Mouse (Mus musculus): ENCODE data around the gene Psg19. TPM values are rescaled to one million over a fixed set of nuclear protein-coding genes. Genes with fewer than 3 reads are reported as not detected.
"Not testable (repeated sequence)": the region's sequence is repeated elsewhere in the genome, so short reads cannot be mapped to it uniquely, and the experiment has no call there.

Gene Psg19
- polyA plus RNA-seq, 1 experiment = 0.08 TPM

DNA sequence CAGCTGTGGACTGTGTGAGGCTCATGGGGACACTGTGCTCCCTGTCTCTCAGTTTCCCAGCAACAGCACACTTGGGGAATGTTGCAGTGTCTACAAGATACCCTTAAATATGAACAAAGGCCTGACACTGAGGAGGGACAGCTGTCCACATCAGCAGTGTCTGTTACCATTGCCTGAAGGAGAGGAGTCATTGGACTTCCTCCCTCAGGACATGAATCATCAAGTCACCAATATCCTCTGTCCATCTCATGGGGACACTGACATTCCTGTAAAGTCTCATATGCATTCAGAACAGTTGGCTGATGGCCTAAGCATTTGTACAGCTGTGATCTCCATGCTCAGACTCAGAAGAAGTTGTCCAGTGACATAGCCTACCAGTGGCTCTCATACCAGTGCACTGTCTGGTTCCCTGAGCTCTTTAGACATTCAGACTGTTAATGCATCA, 19.0 kb downstream of the Psg19 start:
- TF ChIP-seq CTCF (IDR thresholded peaks at IDR 0.05; ENCODE audit: extremely low read depth, insufficient read length, insufficient replicate concordance, low read depth, low read length) (no peak), POLR2A (IDR thresholded peaks at IDR 0.05; ENCODE audit: low read depth, low read length) (no peak)
- H3K4me3 ChIP-seq (ENCODE audit: low read depth, low read length) = no peak overlapping the region
- no peaks in the 10 kb centered on the region for H3K27me3 ChIP-seq (ENCODE audit: control insufficient read depth, insufficient read depth, low read length)
- H3K4me1 ChIP-seq (ENCODE audit: control insufficient read depth, insufficient read depth, insufficient read length, low read length) = no peaks in the 10 kb centered on the region
- H3K36me3 ChIP-seq (ENCODE audit: control insufficient read depth, insufficient read depth, low read length) = no peaks in the 10 kb centered on the region
- no peak overlapping the region for H3K27ac ChIP-seq (ENCODE audit: insufficient read depth, low read depth, low read length)

DNA sequence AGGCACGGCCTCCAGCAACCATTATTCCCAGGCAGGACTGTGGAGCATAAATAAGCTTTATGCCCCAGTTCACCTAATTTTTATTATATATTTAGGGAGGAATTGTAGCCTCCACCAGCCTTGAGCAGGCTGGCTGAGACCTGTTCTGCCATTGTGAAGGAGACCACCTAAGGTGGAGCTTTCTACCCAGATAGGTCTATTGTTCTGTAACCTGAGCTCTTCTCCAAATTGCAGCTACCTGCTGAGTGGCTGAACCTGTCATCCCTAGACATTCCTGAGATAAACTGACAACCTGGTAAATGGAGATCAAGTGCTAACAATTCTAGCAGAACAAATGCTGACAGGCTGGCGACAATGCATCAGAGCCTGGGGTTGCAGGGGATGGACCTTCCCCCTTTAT, 35.4 kb downstream of the Psg19 start:
- not testable (repeated sequence) for H3K4me3 ChIP-seq (ENCODE audit: low read depth, low read length); H3K27ac ChIP-seq (ENCODE audit: insufficient read depth, low read depth, low read length); H3K4me1 ChIP-seq (ENCODE audit: control insufficient read depth, insufficient read depth, insufficient read length, low read length); H3K36me3 ChIP-seq (ENCODE audit: control insufficient read depth, insufficient read depth, low read length); H3K27me3 ChIP-seq (ENCODE audit: control insufficient read depth, insufficient read depth, low read length)
- WGBS = 82% methylated on average over 1 of the region's 2 CpGs

DNA sequence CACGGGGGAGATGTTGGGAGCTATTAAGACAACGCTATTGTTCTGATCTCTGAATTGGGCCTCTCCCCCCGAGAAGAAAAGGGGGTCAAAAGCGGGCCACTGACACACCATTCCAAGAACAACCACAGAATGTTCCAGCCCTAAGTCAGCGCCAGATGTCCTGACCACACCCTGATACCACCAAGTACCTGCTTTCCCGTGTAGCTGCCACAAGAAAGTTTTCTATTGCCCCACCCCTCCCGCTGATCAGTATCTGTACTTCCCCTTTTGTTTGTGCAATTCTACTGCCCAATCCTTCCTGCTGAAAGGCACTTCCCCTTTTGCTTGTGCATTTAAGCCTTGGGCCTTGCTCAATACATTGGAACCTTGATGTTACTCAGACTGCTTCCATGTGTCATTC, 38.2 kb downstream of the Psg19 start:
- not testable (repeated sequence) for H3K27me3 ChIP-seq (ENCODE audit: control insufficient read depth, insufficient read depth, low read length); H3K4me3 ChIP-seq (ENCODE audit: low read depth, low read length); H3K36me3 ChIP-seq (ENCODE audit: control insufficient read depth, insufficient read depth, low read length); H3K4me1 ChIP-seq (ENCODE audit: control insufficient read depth, insufficient read depth, insufficient read length, low read length); H3K27ac ChIP-seq (ENCODE audit: insufficient read depth, low read depth, low read length)
- WGBS = 72% methylated on average over 7 of the region's 7 CpGs

DNA sequence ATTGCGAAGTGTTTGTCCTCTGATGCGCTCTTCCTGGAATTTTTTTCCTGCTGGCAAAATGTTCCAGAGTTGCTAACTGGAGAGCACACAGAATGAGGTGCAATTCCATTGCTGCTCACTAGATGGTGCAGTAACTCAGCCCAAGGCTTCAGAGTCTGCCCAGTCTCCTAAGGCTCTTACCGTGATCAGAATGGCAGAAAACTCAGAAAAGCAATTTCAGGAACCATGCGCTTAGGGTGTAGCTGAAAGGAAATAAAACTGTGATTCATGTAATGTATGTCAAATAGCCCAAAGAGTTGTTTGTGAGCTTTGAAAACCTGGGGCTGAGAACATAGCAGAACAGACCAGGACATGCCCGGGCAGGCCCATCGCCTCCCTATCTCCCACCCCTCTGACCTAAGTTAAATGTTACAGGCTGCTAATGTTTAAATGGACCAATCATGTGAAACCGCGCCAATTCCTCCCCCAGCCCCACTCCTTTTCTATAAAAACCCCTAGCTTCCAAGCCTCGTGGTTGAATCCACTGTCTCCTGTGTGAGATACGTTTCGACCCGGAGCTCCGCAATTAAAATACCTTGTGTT, 48.3 kb downstream of the Psg19 start:
- H3K4me3 ChIP-seq (ENCODE audit: low read depth, low read length); H3K27me3 ChIP-seq (ENCODE audit: control insufficient read depth, insufficient read depth, low read length); H3K36me3 ChIP-seq (ENCODE audit: control insufficient read depth, insufficient read depth, low read length); H3K4me1 ChIP-seq (ENCODE audit: control insufficient read depth, insufficient read depth, insufficient read length, low read length); H3K27ac ChIP-seq (ENCODE audit: insufficient read depth, low read depth, low read length): not testable (repeated sequence)
- 59% methylated on average over 11 of the region's 13 CpGs for WGBS
- TF ChIP-seq CTCF (IDR thresholded peaks at IDR 0.05; ENCODE audit: extremely low read depth, insufficient read length, insufficient replicate concordance, low read depth, low read length) = peak; percentile 60; the same call in 1 of the 2 replicates

DNA sequence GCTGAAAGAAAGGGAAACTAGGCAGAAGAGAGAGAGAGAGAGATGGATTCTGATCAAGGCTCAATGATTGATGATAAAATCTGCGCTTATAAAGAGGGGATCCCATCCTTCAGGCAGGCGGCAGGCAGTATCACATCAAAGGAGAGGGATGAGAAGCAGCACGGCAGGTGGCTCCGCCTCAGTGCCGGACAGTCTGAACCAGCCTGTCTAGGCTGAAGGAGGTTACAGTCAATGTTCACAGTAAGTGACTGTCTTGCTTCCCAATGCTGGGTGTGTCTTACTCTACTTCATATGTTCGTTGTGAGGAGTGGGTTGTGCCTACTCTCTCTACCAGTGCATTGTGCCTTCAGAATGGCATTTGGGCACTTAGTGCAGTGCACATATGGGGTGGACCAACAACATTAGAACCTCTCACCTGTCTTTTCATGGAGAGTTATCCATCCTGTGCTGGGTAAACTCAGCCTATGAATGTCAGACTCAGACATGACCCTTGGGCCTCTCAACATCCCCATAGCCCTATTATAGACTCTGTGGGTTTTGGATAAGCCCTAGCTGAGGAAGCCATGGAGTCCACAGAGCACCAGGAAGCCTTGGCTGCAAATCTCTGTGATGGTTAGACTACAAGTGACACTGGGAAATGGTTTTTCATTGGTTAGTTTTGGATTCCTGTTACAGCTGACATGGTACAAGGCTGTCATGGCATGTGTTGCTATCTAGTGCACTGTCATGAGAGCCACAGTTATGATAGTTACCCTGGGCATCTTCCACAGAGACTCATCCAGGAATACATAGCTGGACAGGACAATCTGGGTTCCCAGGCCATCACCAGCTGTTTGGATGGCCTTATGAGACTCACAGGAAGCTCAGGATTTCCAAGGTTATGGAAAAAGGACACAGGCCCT, 49.1 kb downstream of the Psg19 start:
- Histone ChIP-seq H3K4me1 (ENCODE audit: control insufficient read depth, insufficient read depth, insufficient read length, low read length) (peaks cover 2% of the 10 kb centered on the region), H3K4me3 (ENCODE audit: low read depth, low read length) (no peak overlapping the region), H3K36me3 (ENCODE audit: control insufficient read depth, insufficient read depth, low read length) (no peaks in the 10 kb centered on the region), H3K27ac (ENCODE audit: insufficient read depth, low read depth, low read length) (no peak overlapping the region), H3K27me3 (ENCODE audit: control insufficient read depth, insufficient read depth, low read length) (no peaks in the 10 kb centered on the region)
- 48% methylated on average over 6 of the region's 6 CpGs for WGBS
- no peak for TF ChIP-seq CTCF (IDR thresholded peaks at IDR 0.05; ENCODE audit: extremely low read depth, insufficient read length, insufficient replicate concordance, low read depth, low read length)
- TF ChIP-seq POLR2A (IDR thresholded peaks at IDR 0.05; ENCODE audit: low read depth, low read length) = no peak

DNA sequence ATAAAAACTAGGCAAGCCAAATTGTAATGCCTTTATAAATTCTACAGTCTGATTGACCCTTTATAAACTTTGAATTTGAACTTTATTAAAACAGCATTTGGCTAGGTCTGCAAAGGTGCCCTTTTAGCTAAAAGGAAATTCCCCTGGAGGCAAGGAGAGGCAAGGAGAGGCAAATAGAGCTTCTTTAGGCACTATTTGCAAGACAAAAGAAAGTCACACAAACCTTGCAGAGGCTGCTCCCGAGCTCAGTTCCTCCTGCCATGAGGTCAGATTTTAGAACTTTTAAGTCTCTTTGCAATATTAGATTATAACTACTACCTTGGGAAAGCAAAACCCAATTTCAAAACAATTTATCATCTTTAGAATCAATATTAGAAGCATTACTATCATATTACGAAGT, 50.9 kb downstream of the Psg19 start:
- not testable (repeated sequence) for H3K27me3 ChIP-seq (ENCODE audit: control insufficient read depth, insufficient read depth, low read length); H3K27ac ChIP-seq (ENCODE audit: insufficient read depth, low read depth, low read length); H3K4me3 ChIP-seq (ENCODE audit: low read depth, low read length); H3K36me3 ChIP-seq (ENCODE audit: control insufficient read depth, insufficient read depth, low read length); H3K4me1 ChIP-seq (ENCODE audit: control insufficient read depth, insufficient read depth, insufficient read length, low read length)
- WGBS = 84% methylated on average over 2 of the region's 2 CpGs

DNA sequence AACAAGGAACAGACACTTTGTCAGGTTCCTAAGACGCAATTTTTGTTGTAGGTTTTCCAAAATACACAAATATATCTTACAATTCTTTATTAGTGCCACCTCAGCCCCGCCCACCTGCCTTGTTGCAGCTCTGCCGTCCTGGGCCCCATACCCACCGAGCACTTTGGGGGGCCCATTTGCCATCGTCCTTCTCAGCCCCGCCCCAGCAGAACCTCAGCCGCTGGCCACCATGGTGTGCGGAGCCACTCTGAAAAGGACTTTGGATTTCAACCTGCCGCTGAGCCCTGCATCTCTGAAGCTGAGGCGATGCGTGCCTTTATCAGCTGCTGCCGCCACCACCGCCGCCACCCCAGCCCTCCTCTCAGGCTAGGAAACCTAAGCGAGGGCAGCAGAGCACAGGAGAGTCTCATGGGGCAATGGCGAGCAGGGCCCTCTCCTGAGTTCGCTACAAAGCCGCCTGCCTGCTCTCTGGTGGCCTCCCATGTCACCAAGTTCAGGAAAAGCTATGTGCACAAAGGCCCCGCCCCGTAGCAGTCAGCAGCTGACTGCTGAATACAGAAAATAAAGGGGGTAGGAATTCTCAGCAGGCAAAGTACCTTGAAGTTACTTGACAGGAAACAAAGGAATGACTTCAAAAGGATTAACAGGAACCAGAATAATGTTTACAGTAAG, 52.0 kb downstream of the Psg19 start:
- Histone ChIP-seq H3K27me3 (ENCODE audit: control insufficient read depth, insufficient read depth, low read length) (no peaks in the 10 kb centered on the region), H3K4me1 (ENCODE audit: control insufficient read depth, insufficient read depth, insufficient read length, low read length) (peaks cover 2% of the 10 kb centered on the region), H3K27ac (ENCODE audit: insufficient read depth, low read depth, low read length) (0 out of 2 replicates have a peak overlapping the region, but pooled peaks have one; percentile 26), H3K36me3 (ENCODE audit: control insufficient read depth, insufficient read depth, low read length) (no peaks in the 10 kb centered on the region), H3K4me3 (ENCODE audit: low read depth, low read length) (peak overlapping the region; percentile 54)
- WGBS = 10% methylated on average over 20 of the region's 20 CpGs
- TF ChIP-seq CTCF (IDR thresholded peaks at IDR 0.05; ENCODE audit: extremely low read depth, insufficient read length, insufficient replicate concordance, low read depth, low read length) (no peak), POLR2A (IDR thresholded peaks at IDR 0.05; ENCODE audit: low read depth, low read length) (no peak)

Other genes with a start within 250 kb of the Psg19 start
- 0.04 and 0.09 TPM in 2 replicates for gene Psg27, start 231.2 kb downstream of the Psg19 start, polyA plus RNA-seq (2012; rRNA removed)
- not detected in 2 replicates for gene Psg23, start 182.0 kb downstream of the Psg19 start, polyA plus RNA-seq (2012; rRNA removed)
- gene Psg21, start 141.8 kb downstream of the Psg19 start, polyA plus RNA-seq (2012; rRNA removed) = not detected in 2 replicates
- not detected in 2 replicates for gene Psg20, start 112.3 kb downstream of the Psg19 start, polyA plus RNA-seq (2012; rRNA removed)
- 0.05 TPM in 1 of 2 replicates, not detected in the other for gene Psg22, start 80.4 kb downstream of the Psg19 start, polyA plus RNA-seq (2012; rRNA removed)
- gene Psg17, start 23.1 kb upstream of the Psg19 start, polyA plus RNA-seq (2012; rRNA removed) = not detected in 2 replicates
- 1.9 and 2.2 TPM in 2 replicates for gene Mill2, start 41.4 kb upstream of the Psg19 start, polyA plus RNA-seq (2012; rRNA removed)
- 268 and 499 TPM in 2 replicates for gene Pglyrp1, start 72.8 kb upstream of the Psg19 start, polyA plus RNA-seq (2012; rRNA removed)
- 11.1 and 21.4 TPM in 2 replicates for gene Ccdc61, start 111.9 kb upstream of the Psg19 start, polyA plus RNA-seq (2012; rRNA removed)
- gene Nova2, start 127.4 kb upstream of the Psg19 start, polyA plus RNA-seq (2012; rRNA removed) = 0.41 and 0.55 TPM in 2 replicates
- not detected in 2 replicates for gene Nanos2, start 188.9 kb upstream of the Psg19 start, polyA plus RNA-seq (2012; rRNA removed)
- gene Mypop, start 192.7 kb upstream of the Psg19 start, polyA plus RNA-seq (2012; rRNA removed) = 1.9 and 2.3 TPM in 2 replicates
- gene Irf2bp1, start 205.5 kb upstream of the Psg19 start, polyA plus RNA-seq (2012; rRNA removed) = 17.0 and 25.8 TPM in 2 replicates
- gene Foxa3, start 225.0 kb upstream of the Psg19 start, polyA plus RNA-seq (2012; rRNA removed) = 17.8 and 19.9 TPM in 2 replicates
- 50.4 and 71.8 TPM in 2 replicates for gene Sympk, start 225.9 kb upstream of the Psg19 start, polyA plus RNA-seq (2012; rRNA removed)

Measured in small intestine, adult 2 months (tissue).